Mouse (Mus musculus) forebrain, embryonic 16.5 days (tissue): ENCODE measurements around the gene Fbxw7. TPM values are rescaled to one million over a fixed set of nuclear protein-coding genes. Genes with fewer than 3 reads are reported as not detected.

Experiments
- ATAC-seq: fragments of 200-750 bp; cut with Nextera tagmentation; 2 replicates; pipeline ENCODE4 v1.8.0; 2017; ENCODE audit warnings: mild to moderate bottlenecking, moderate library complexity
- H3K27ac ChIP-seq: fragments of 300-500 bp; sonication (generic); 2 replicates; pipeline ENCODE4 v1.5.1; 2014; ENCODE audit warnings: low read length, control low read depth
- H3K27me3 ChIP-seq: fragments of 300-500 bp; sonication (generic); replicated peaks from 2 replicates; pipeline ENCODE4 v1.6.1; 2014; ENCODE audit warnings: low read length; ENCODE audit not compliant: control insufficient read depth, insufficient read depth
- H3K36me3 ChIP-seq: fragments of 300-500 bp; sonication (generic); 2 replicates; pipeline ENCODE4 v1.6.1; 2014; ENCODE audit not compliant: control insufficient read depth, insufficient read depth
- H3K4me1 ChIP-seq: fragments of 300-500 bp; sonication (generic); replicated peaks from 2 replicates; pipeline ENCODE4 v1.6.1; 2014; ENCODE audit warnings: low read length; ENCODE audit not compliant: control insufficient read depth, insufficient read depth
- H3K4me2 ChIP-seq: fragments of 300-500 bp; sonication (generic); 2 replicates; pipeline ENCODE4 v1.6.1; 2014; ENCODE audit warnings: mild to moderate bottlenecking, low read length, control low read depth
- H3K4me3 ChIP-seq: fragments of 300-500 bp; sonication (generic); replicated peaks from 2 replicates; pipeline ENCODE4 v1.5.1; 2014; ENCODE audit warnings: mild to moderate bottlenecking, low read length, control low read depth
- H3K9ac ChIP-seq: fragments of 300-500 bp; sonication (generic); replicated peaks from 2 replicates; pipeline ENCODE4 v1.6.1; 2014; ENCODE audit warnings: low read depth, low read length, control low read depth
- H3K9me3 ChIP-seq: fragments of 300-500 bp; sonication (generic); 2 replicates; pipeline ENCODE4 v1.6.1; 2016; ENCODE audit warnings: low read length; ENCODE audit not compliant: control insufficient read depth
- WGBS: fragments of 180-500 bp; shearing (Covaris S2); extraction: QIAGEN DNeasy Blood & Tissue Kit; methylation state at CpG from one replicate; pipeline ENCODE4 v1.1.7; 2014; 5-methylcytosine and 5-hydroxymethylcytosine counted together
- polyA plus RNA-seq: library from polyadenylated mRNA; unstranded; fragments of >200 nt; fragmentation: Nextera tagmentation; extraction: Ambion mirVana; gene quantifications from 2 replicates; pipeline ENCODE4 v1.2.1, GENCODE M21; 2015

Gene Fbxw7
- polyA plus RNA-seq, 1 experiment from 2014 or later, result 35.7 TPM

- Histone ChIP-seq H3K4me2 (no peak overlapping the region), H3K9ac (no peak overlapping the region), H3K4me3 (no peak overlapping the region), H3K36me3 (no peaks in the 10 kb centered on the region), H3K27ac (no peak overlapping the region), H3K4me1 (no peaks in the 10 kb centered on the region), H3K9me3 (no peaks in the 10 kb centered on the region), H3K27me3 (no peaks in the 10 kb centered on the region)
- WGBS, result 92% methylated on average over 8 of the region's 8 CpGs
- no peak for ATAC-seq
Measured at GRCm38 (mm10) chr3:84897952-84898351, 82.9 kb downstream of the Fbxw7 start.

DNA sequence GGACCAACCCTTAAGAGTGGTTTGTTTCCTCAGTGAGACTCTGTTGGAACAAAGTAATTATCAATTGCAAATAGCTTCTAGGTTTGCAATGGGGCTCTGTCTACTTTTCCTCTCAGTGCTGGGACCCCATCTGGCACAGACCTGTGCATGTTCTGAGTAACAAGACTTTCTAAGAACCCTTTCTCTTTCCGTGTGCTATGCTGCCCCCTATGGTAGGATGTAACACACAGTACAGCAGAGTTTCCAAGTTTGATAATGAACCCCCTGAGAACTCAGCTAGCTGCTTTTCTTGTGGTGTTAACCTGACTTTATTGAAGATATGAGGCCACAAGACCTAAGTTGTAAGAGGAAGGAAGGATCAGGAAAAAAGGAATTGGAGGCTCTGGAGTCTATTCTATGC is 91.5 kb downstream of the Fbxw7 start:
- ATAC-seq, result no peak
- 26% methylated on average over 1 of the region's 1 CpGs for WGBS
- Histone ChIP-seq H3K4me1 (no peaks in the 10 kb centered on the region), H3K27ac (no peak overlapping the region), H3K9me3 (no peaks in the 10 kb centered on the region), H3K4me3 (no peak overlapping the region), H3K9ac (no peak overlapping the region), H3K4me2 (no peak overlapping the region), H3K27me3 (no peaks in the 10 kb centered on the region), H3K36me3 (no peaks in the 10 kb centered on the region)

GRCm38 (mm10) chr3:84914284-84914683 is 99.2 kb downstream of the Fbxw7 start:
- Histone ChIP-seq H3K27me3 (no peaks in the 10 kb centered on the region), H3K4me2 (no peak overlapping the region), H3K4me3 (no peak overlapping the region), H3K27ac (no peak overlapping the region), H3K9ac (no peak overlapping the region), H3K36me3 (no peaks in the 10 kb centered on the region), H3K9me3 (no peaks in the 10 kb centered on the region), H3K4me1 (no peaks in the 10 kb centered on the region)
- WGBS, result 51% methylated on average over 1 of the region's 1 CpGs
- no peak for ATAC-seq

- no peak for ATAC-seq
Measured at GRCm38 (mm10) chr3:84917903-84918679, 103.0 kb downstream of the Fbxw7 start.

GRCm38 (mm10) chr3:84921704-84922420 is 106.8 kb downstream of the Fbxw7 start:
- Histone ChIP-seq H3K27me3 (no peaks in the 10 kb centered on the region), H3K9ac (no peak overlapping the region), H3K4me2 (no peak overlapping the region), H3K4me1 (no peaks in the 10 kb centered on the region), H3K9me3 (no peaks in the 10 kb centered on the region), H3K27ac (no peak overlapping the region), H3K4me3 (no peak overlapping the region), H3K36me3 (no peaks in the 10 kb centered on the region)
- peak; percentile 73 for ATAC-seq
- WGBS, result 77% methylated on average over 6 of the region's 6 CpGs

More at GRCm38 (mm10) chr3:84917903-84918679, 103.0 kb downstream of the Fbxw7 start:
- 83% methylated on average over 9 of the region's 9 CpGs for WGBS
- H3K27ac ChIP-seq, result no peak overlapping the region
- no peaks in the 10 kb centered on the region for H3K9me3 ChIP-seq
- no peak overlapping the region for H3K4me3 ChIP-seq
- H3K9ac ChIP-seq, result no peak overlapping the region
- H3K4me2 ChIP-seq, result no peak overlapping the region
- H3K27me3 ChIP-seq, result no peaks in the 10 kb centered on the region
- no peaks in the 10 kb centered on the region for H3K36me3 ChIP-seq
- H3K4me1 ChIP-seq, result no peaks in the 10 kb centered on the region

DNA sequence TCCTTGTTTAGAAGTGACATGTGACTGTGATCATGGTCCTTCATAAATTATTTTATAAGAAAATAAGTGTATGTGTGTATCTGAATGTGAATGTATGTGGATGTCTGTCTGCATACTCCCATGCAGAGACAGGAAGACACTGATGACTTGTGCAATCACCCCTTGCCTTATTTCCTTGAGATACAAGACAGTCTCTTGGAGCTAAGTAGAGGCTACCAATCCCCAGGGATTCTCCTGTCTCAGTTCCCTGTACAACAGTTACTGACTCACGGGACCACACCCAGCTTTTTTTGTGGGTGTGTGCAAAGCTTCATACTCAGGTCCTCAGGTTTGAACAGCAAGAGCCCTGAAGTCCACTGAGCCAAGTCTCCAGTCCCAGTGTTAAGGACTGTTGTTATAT is 108.2 kb downstream of the Fbxw7 start:
- Histone ChIP-seq H3K4me1 (no peaks in the 10 kb centered on the region), H3K36me3 (no peaks in the 10 kb centered on the region), H3K4me2 (no peak overlapping the region), H3K27ac (no peak overlapping the region), H3K27me3 (no peaks in the 10 kb centered on the region), H3K4me3 (no peak overlapping the region), H3K9ac (no peak overlapping the region), H3K9me3 (no peaks in the 10 kb centered on the region)
- ATAC-seq, result no peak
- 91% methylated on average over 1 of the region's 1 CpGs for WGBS

DNA sequence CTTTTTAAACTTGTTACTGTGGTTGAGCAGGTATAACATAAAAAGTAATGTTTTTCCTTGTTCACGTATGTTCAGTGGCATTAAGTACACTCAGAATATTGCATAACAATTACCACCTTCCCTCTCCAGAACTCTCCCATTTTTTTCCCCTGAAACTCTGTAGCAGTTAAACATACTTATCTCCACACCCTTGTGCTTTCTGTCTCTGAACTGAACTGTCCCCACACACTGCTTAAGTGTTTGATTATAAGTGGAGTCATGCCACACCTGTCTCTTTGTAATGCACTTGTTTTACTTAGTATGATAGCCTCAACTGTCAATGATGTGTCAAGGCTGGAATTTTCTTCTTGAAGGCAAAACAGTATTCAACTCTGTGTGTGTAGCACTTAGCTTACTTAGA is 108.6 kb downstream of the Fbxw7 start:
- WGBS, result 80% methylated on average over 1 of the region's 1 CpGs
- no peak overlapping the region for H3K9ac ChIP-seq
- no peak overlapping the region for H3K4me3 ChIP-seq
- ATAC-seq, result no peak
- H3K27ac ChIP-seq, result no peak overlapping the region
- no peaks in the 10 kb centered on the region for H3K27me3 ChIP-seq
- H3K9me3 ChIP-seq, result no peaks in the 10 kb centered on the region
- no peaks in the 10 kb centered on the region for H3K36me3 ChIP-seq
- H3K4me2 ChIP-seq, result no peak overlapping the region
- no peaks in the 10 kb centered on the region for H3K4me1 ChIP-seq

DNA sequence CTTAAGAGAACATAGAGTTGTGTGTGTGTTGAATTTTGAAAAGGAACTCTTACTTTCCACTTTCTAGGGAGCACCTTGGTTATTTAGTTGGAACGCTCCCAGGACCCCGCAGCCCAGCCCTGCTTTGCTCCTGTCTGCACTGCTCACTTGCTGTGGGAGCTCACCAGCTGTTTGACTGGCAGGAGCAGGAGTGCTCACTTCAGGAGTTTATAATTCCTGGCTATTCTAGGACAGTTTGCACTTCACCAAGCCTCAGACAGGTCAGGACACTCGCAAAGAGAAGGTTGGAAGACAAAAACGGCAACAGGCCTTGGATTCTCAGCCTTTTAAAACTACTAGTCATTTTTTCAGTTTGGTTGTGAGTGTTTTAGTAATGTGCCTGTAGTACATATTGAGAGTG is 110.2 kb downstream of the Fbxw7 start:
- no peak overlapping the region for H3K9ac ChIP-seq
- no peak overlapping the region for H3K4me3 ChIP-seq
- no peaks in the 10 kb centered on the region for H3K4me1 ChIP-seq
- ATAC-seq, result no peak
- H3K27ac ChIP-seq, result no peak overlapping the region
- WGBS, result 68% methylated on average over 4 of the region's 4 CpGs
- H3K9me3 ChIP-seq, result no peaks in the 10 kb centered on the region
- H3K27me3 ChIP-seq, result no peaks in the 10 kb centered on the region
- H3K36me3 ChIP-seq, result no peaks in the 10 kb centered on the region
- no peak overlapping the region for H3K4me2 ChIP-seq

DNA sequence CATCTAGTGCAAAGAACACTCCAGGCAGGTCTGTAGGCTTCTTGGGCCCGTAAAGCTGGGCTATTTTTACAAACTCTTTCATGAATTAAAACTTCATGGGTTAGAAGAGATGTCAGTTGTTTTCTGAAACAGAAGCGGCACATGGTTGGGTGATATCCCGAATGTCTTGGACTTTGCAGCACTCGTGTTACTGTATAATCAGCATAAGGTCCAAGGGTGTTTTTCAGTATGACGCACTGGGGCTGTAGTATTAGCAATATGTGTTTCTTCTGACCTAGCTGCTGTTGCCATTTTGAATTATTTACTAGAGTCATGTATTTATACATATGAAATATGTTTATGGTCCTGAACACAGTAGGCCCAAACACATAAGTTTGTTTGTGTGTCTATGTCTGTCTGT is 111.1 kb downstream of the Fbxw7 start:
- H3K27me3 ChIP-seq, result no peaks in the 10 kb centered on the region
- no peaks in the 10 kb centered on the region for H3K4me1 ChIP-seq
- no peak overlapping the region for H3K4me3 ChIP-seq
- H3K9me3 ChIP-seq, result no peaks in the 10 kb centered on the region
- no peak overlapping the region for H3K4me2 ChIP-seq
- no peak overlapping the region for H3K27ac ChIP-seq
- WGBS, result 86% methylated on average over 5 of the region's 5 CpGs
- no peak overlapping the region for H3K9ac ChIP-seq
- ATAC-seq, result no peak
- no peaks in the 10 kb centered on the region for H3K36me3 ChIP-seq
